Mouse (Mus musculus) hindbrain, embryonic 16.5 days (tissue): ENCODE measurements at regions not wholly inside any gene's neighbourhood (a gene's known extent, or its start where the extent isn't known, plus 50 kb on each side); places are given as distances from the start of the nearest gene placed in this dataset.
A peak's percentile ranks its signal among the peaks of the same experiment; 100 is the strongest.

Source experiments
- ATAC-seq: fragments of 200-750 bp; cut with Nextera tagmentation; 2 replicates; pipeline ENCODE4 v1.8.0; 2017; ENCODE audit warnings: moderate TSS enrichment, moderate library complexity
- H3K27ac ChIP-seq: fragments of 300-500 bp; sonication (generic); 2 replicates; pipeline ENCODE4 v1.5.1; 2014; ENCODE audit warnings: low read depth, mild to moderate bottlenecking, control low read depth, low read length, moderate library complexity
- H3K27me3 ChIP-seq: fragments of 300-500 bp; sonication (generic); replicated peaks from 2 replicates; pipeline ENCODE4 v1.6.1; 2014; ENCODE audit warnings: low read length; ENCODE audit not compliant: control insufficient read depth, insufficient read depth
- H3K36me3 ChIP-seq: fragments of 300-500 bp; sonication (generic); 2 replicates; pipeline ENCODE4 v1.6.1; 2014; ENCODE audit warnings: mild to moderate bottlenecking, low read length, moderate library complexity, mixed read lengths; ENCODE audit not compliant: control insufficient read depth, insufficient read depth
- H3K4me1 ChIP-seq: fragments of 300-500 bp; sonication (generic); 2 replicates; pipeline ENCODE4 v1.6.1; 2014; ENCODE audit warnings: low read depth, low read length; ENCODE audit not compliant: control insufficient read depth, insufficient read depth
- H3K4me2 ChIP-seq: fragments of 300-500 bp; sonication (generic); 2 replicates; pipeline ENCODE4 v1.6.1; 2014; ENCODE audit warnings: mild to moderate bottlenecking, low read length, control low read depth, moderate library complexity
- H3K4me3 ChIP-seq: fragments of 300-500 bp; sonication (generic); 2 replicates; pipeline ENCODE4 v1.5.1; 2014; ENCODE audit warnings: mild to moderate bottlenecking, low read length, control low read depth, moderate library complexity
- H3K9ac ChIP-seq: fragments of 300-500 bp; sonication (generic); 2 replicates; pipeline ENCODE4 v1.6.1; 2014; ENCODE audit warnings: low read depth, mild to moderate bottlenecking, control low read depth, low read length, moderate library complexity
- H3K9me3 ChIP-seq: fragments of 300-500 bp; sonication (generic); 2 replicates; pipeline ENCODE4 v1.6.1; 2014; ENCODE audit warnings: mild to moderate bottlenecking, low read length, moderate library complexity; ENCODE audit not compliant: control insufficient read depth
- WGBS: fragments of 180-500 bp; shearing (Covaris S2); extraction: QIAGEN DNeasy Blood & Tissue Kit; methylation state at CpG from one replicate; pipeline ENCODE4 v1.1.7; 2014; 5-methylcytosine and 5-hydroxymethylcytosine counted together

- WGBS: 71% methylated on average over 2 of the region's 2 CpGs
- Histone ChIP-seq H3K9me3 (no peaks in the 10 kb centered on the region), H3K4me2 (no peak overlapping the region), H3K4me1 (no peaks in the 10 kb centered on the region), H3K27ac (no peak overlapping the region), H3K27me3 (no peaks in the 10 kb centered on the region), H3K9ac (no peak overlapping the region), H3K36me3 (no peaks in the 10 kb centered on the region), H3K4me3 (no peak overlapping the region)
- ATAC-seq: no peak
Measured at GRCm38 (mm10) chr7:69326311-69326710, 577.3 kb upstream of the Arrdc4 start.

- WGBS: 44% methylated on average over 4 of the region's 4 CpGs
Measured at GRCm38 (mm10) chr7:69277056-69277705, 528.1 kb upstream of the Arrdc4 start.

GRCm38 (mm10) chr7:69276376-69277055, 527.5 kb upstream of the Arrdc4 start:
- H3K4me2 ChIP-seq: no peak overlapping the region
- no peak overlapping the region for H3K27ac ChIP-seq
- 61% methylated on average over 5 of the region's 5 CpGs for WGBS
- no peaks in the 10 kb centered on the region for H3K9me3 ChIP-seq
- no peaks in the 10 kb centered on the region for H3K36me3 ChIP-seq
- H3K27me3 ChIP-seq: no peaks in the 10 kb centered on the region
- no peaks in the 10 kb centered on the region for H3K4me1 ChIP-seq
- H3K4me3 ChIP-seq: no peak overlapping the region
- ATAC-seq: no peak
- H3K9ac ChIP-seq: no peak overlapping the region

More at GRCm38 (mm10) chr7:69277056-69277705, 528.1 kb upstream of the Arrdc4 start:
- ATAC-seq: no peak
- Histone ChIP-seq H3K27ac (no peak overlapping the region), H3K4me2 (no peak overlapping the region), H3K27me3 (no peaks in the 10 kb centered on the region), H3K36me3 (no peaks in the 10 kb centered on the region), H3K9ac (no peak overlapping the region), H3K9me3 (no peaks in the 10 kb centered on the region), H3K4me1 (no peaks in the 10 kb centered on the region), H3K4me3 (no peak overlapping the region)

- WGBS: 58% methylated on average over 1 of the region's 1 CpGs
Measured at GRCm38 (mm10) chr7:69273670-69274069, 524.6 kb upstream of the Arrdc4 start.

GRCm38 (mm10) chr7:69244519-69244918, 495.5 kb upstream of the Arrdc4 start:
- H3K27me3 ChIP-seq: no peaks in the 10 kb centered on the region
- H3K9ac ChIP-seq: no peak overlapping the region
- no peak overlapping the region for H3K4me3 ChIP-seq
- 45% methylated on average over 2 of the region's 2 CpGs for WGBS
- no peaks in the 10 kb centered on the region for H3K9me3 ChIP-seq
- no peaks in the 10 kb centered on the region for H3K4me1 ChIP-seq
- H3K27ac ChIP-seq: no peak overlapping the region
- no peaks in the 10 kb centered on the region for H3K36me3 ChIP-seq
- ATAC-seq: no peak
- no peak overlapping the region for H3K4me2 ChIP-seq

More at GRCm38 (mm10) chr7:69273670-69274069, 524.6 kb upstream of the Arrdc4 start:
- H3K9me3 ChIP-seq: no peaks in the 10 kb centered on the region
- no peaks in the 10 kb centered on the region for H3K27me3 ChIP-seq
- no peak for ATAC-seq
- no peak overlapping the region for H3K4me2 ChIP-seq
- no peak overlapping the region for H3K4me3 ChIP-seq
- no peaks in the 10 kb centered on the region for H3K4me1 ChIP-seq
- no peak overlapping the region for H3K9ac ChIP-seq
- H3K27ac ChIP-seq: no peak overlapping the region
- H3K36me3 ChIP-seq: no peaks in the 10 kb centered on the region

GRCm38 (mm10) chr7:69233296-69233695, 484.3 kb upstream of the Arrdc4 start:
- no peaks in the 10 kb centered on the region for H3K4me1 ChIP-seq
- ATAC-seq: no peak
- no peaks in the 10 kb centered on the region for H3K9me3 ChIP-seq
- WGBS: 77% methylated on average over 2 of the region's 2 CpGs
- H3K36me3 ChIP-seq: no peaks in the 10 kb centered on the region
- H3K27me3 ChIP-seq: no peaks in the 10 kb centered on the region
- no peak overlapping the region for H3K27ac ChIP-seq
- H3K9ac ChIP-seq: no peak overlapping the region
- no peak overlapping the region for H3K4me3 ChIP-seq
- no peak overlapping the region for H3K4me2 ChIP-seq

- ATAC-seq: peak; percentile 92
- H3K27me3 ChIP-seq: no peaks in the 10 kb centered on the region
- no peaks in the 10 kb centered on the region; the same call in 1 of the 2 replicates for H3K9me3 ChIP-seq
- WGBS: 19% methylated on average over 6 of the region's 6 CpGs
- H3K4me1 ChIP-seq: no peaks in the 10 kb centered on the region
- no peak overlapping the region for H3K4me2 ChIP-seq
- H3K36me3 ChIP-seq: no peaks in the 10 kb centered on the region
- no peak overlapping the region for H3K9ac ChIP-seq
- no peak overlapping the region for H3K4me3 ChIP-seq
- H3K27ac ChIP-seq: no peak overlapping the region
Measured at GRCm38 (mm10) chr7:69217871-69218270, 468.8 kb upstream of the Arrdc4 start.
